Mouse (Mus musculus): ENCODE data around the gene Aff3. TPM values are rescaled to one million over a fixed set of nuclear protein-coding genes. Genes with fewer than 3 reads are reported as not detected.
A peak's percentile ranks its signal among the peaks of the same experiment; 100 is the strongest.

The Aff3 gene
- polyA plus RNA-seq, 1 experiment = not detected

DNA sequence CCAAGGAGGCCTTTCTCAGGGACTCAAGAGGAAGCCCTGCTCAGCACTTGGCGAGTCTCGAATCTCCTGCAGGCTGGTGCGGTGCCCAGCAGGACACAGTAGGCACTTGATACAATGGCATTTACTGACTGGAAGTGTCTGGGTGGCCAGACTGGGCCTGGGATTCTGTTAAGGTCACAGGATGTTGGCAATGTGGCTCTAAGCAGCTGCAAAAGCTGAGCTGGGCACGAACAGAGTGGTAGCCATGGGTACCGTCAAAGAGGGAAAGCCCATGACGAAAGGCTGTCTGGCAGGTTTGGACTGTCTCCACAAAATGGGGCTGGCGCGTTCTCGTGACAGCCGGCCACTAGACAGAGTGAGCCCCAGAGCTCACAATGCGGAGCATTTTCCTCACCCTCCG lies 214.1 kb downstream of the Aff3 start:
- TF ChIP-seq POLR2A (IDR thresholded peaks at IDR 0.05; ENCODE audit: insufficient read depth, low read depth, low read length) (no peak), CTCF (IDR thresholded peaks at IDR 0.05; ENCODE audit: insufficient read depth, low read depth, low read length) (no peak)
- H3K27ac ChIP-seq (ENCODE audit: insufficient read depth, low read depth, low read length) = no peak overlapping the region
- H3K4me1 ChIP-seq (ENCODE audit: control insufficient read depth, insufficient read depth, low read length) = peaks cover 10% of the 10 kb centered on the region
- H3K4me3 ChIP-seq (ENCODE audit: insufficient read depth, low read depth, low read length) = no peak overlapping the region
- 66% methylated on average over 12 of the region's 12 CpGs for WGBS

DNA sequence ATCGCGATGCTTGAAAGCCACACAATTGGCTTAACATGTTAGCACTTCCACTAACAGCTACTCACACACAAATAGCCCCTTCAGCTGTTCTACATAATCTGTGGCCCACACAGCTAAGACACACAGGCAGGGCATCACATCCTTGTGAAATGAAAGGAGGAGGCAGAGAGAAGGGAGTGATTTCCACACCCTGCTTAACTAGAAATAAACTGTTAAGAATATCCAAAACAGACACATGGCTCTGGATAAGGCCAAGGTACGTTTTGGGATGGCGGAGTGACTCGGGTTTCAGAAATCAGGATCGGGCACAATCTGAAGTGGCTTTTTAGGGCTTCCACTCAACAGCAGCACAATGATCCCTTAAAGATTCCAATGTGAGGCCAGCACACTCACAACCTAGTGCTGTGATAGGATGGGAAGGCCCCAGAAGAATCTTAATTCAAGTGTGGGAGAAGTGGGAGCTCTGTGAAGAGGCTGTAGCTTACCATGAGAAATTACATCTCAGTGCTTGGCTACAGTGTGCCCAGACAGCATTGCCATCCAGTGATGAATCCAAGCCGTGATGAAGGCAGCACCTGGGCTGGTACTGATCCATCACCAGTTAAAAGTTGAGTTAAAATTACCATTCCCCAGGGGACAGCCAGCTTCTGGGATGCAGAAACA lies 214.8 kb downstream of the Aff3 start:
- H3K27ac ChIP-seq (ENCODE audit: insufficient read depth, low read depth, low read length) = no peak overlapping the region

DNA sequence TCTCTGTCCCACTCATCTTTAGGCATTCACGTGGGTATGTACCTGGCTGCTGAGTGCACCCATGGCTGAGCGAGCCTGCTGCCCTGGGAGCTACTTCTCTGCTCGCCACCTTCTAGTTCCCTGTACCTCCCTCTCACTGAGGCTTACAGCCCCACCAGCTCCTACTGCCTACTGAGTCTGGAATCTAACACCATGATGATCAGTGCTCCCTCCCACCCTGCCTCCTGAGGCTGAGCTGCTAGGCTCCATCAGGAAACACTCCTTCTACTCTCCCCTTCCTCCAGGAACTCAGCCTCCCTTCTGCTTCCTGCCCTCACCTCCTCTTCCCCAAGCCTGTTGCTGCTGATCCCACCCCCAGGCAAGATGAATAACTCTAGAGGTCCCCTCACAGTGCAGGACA lies 215.9 kb downstream of the Aff3 start:
- peaks cover 10% of the 10 kb centered on the region for H3K4me1 ChIP-seq (ENCODE audit: control insufficient read depth, insufficient read depth, low read length)
- H3K4me3 ChIP-seq (ENCODE audit: insufficient read depth, low read depth, low read length) = no peak overlapping the region
- 86% methylated on average over 3 of the region's 3 CpGs for WGBS
- TF ChIP-seq POLR2A (IDR thresholded peaks at IDR 0.05; ENCODE audit: insufficient read depth, low read depth, low read length) (no peak), CTCF (IDR thresholded peaks at IDR 0.05; ENCODE audit: insufficient read depth, low read depth, low read length) (no peak)
- H3K27ac ChIP-seq (ENCODE audit: insufficient read depth, low read depth, low read length) = no peak overlapping the region

More for the DNA sequence above, 214.8 kb downstream of the Aff3 start:
- Histone ChIP-seq H3K4me1 (ENCODE audit: control insufficient read depth, insufficient read depth, low read length) (peaks cover 10% of the 10 kb centered on the region), H3K4me3 (ENCODE audit: insufficient read depth, low read depth, low read length) (no peak overlapping the region)
- WGBS = 69% methylated on average over 7 of the region's 7 CpGs
- no peak for TF ChIP-seq CTCF (IDR thresholded peaks at IDR 0.05; ENCODE audit: insufficient read depth, low read depth, low read length)
- TF ChIP-seq POLR2A (IDR thresholded peaks at IDR 0.05; ENCODE audit: insufficient read depth, low read depth, low read length) = no peak

DNA sequence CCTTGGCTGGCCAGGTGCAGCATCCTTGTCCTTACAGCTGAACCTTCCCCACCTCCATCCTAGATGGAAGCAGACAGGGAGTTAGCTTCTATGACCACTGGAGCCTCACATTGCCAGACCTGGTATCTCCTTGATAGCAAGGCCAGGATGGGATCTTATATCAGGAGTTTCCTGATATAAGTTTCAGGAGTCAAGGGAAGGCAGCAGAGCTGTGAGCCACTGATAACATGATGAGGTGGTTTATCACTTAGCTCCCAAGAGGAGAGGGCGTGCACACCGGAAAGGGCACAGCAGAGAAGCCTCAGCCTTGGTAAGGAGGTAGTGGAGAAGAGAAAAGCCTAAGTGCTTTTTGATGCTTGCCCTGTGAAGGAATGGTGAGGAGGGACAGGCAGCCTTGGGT lies 217.2 kb downstream of the Aff3 start:
- 97% methylated on average over 2 of the region's 2 CpGs for WGBS
- Histone ChIP-seq H3K4me1 (ENCODE audit: control insufficient read depth, insufficient read depth, low read length) (peaks cover 10% of the 10 kb centered on the region), H3K4me3 (ENCODE audit: insufficient read depth, low read depth, low read length) (no peak overlapping the region), H3K27ac (ENCODE audit: insufficient read depth, low read depth, low read length) (no peak overlapping the region)
- TF ChIP-seq POLR2A (IDR thresholded peaks at IDR 0.05; ENCODE audit: insufficient read depth, low read depth, low read length) (no peak), CTCF (IDR thresholded peaks at IDR 0.05; ENCODE audit: insufficient read depth, low read depth, low read length) (no peak)

DNA sequence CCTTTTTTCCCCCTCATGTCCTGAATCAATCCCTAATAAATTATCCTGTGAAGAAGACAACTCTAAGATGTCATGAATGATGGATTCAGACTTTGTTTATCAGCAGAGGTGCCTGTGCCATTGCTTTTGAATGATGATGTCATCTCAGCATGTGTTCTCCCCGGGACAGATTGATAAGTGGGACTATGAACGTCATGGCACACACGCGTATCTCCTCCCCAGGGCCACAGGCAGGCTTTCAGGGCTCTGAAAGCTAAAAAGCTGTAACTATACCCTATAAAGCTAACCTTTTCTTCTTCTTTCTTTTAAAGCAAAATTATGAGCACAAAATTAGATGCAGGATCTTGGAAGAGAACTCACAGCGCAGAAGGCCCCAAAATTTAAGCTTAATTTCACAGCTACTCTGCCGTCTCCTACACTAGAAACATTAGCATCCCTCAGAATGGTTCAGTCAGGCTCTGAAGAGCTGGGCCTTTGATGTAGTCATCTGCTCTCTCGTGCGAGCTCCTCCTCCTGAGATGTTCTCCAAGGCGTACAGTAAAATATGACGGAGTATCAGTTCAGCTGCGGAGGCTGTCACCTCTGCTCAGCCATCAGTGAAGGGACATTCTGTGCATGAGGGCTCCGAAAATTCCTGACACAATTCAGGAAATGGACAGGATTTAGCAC lies 218.5 kb downstream of the Aff3 start:
- Histone ChIP-seq H3K4me1 (ENCODE audit: control insufficient read depth, insufficient read depth, low read length) (peaks cover 10% of the 10 kb centered on the region), H3K4me3 (ENCODE audit: insufficient read depth, low read depth, low read length) (no peak overlapping the region), H3K27ac (ENCODE audit: insufficient read depth, low read depth, low read length) (no peak overlapping the region)
- 88% methylated on average over 12 of the region's 12 CpGs for WGBS
- TF ChIP-seq POLR2A (IDR thresholded peaks at IDR 0.05; ENCODE audit: insufficient read depth, low read depth, low read length) = no peak
- no peak for TF ChIP-seq CTCF (IDR thresholded peaks at IDR 0.05; ENCODE audit: insufficient read depth, low read depth, low read length)

DNA sequence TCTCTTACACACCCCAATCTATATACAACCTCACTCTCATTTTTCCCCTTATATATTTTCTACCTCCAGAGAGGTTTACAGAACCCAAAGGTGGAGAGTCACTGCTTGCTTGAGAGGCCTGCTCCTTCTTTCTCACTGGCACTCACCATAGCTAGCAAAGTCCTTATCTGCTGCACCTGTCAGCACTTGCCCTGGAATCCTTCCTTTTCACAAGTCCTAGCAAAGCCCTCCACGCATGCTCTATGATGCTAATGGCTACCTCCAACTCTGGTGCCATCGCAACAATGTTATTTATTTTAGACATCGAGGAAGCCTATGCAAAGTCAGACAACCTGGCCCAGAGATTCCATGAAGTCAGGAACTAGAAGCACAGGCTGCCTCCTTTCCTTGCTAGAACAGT lies 221.9 kb downstream of the Aff3 start:
- H3K4me3 ChIP-seq (ENCODE audit: insufficient read depth, low read depth, low read length) = no peak overlapping the region
- TF ChIP-seq POLR2A (IDR thresholded peaks at IDR 0.05; ENCODE audit: insufficient read depth, low read depth, low read length) (no peak), CTCF (IDR thresholded peaks at IDR 0.05; ENCODE audit: insufficient read depth, low read depth, low read length) (no peak)
- 95% methylated on average over 3 of the region's 3 CpGs for WGBS
- H3K27ac ChIP-seq (ENCODE audit: insufficient read depth, low read depth, low read length) = no peak overlapping the region
- H3K4me1 ChIP-seq (ENCODE audit: control insufficient read depth, insufficient read depth, low read length) = peaks cover 8% of the 10 kb centered on the region

DNA sequence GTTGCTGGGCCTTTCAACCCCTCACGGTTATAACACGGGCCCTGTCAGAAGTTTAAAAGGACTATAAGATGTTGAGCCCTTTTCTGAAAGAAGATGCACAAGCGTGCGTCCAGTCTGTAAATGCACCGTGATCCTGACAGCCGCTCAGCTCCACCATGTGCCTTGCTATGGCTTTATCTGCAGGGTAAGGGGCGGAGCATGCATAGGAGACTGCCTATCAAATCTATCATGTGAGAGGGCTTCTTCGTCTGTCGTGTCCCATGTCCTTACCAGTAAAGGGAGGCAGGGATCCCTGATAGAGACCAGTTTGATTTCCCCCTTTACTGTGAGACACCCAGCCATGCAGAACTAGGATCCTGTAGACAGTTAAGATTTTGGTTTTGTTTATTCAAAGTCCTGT lies 222.3 kb downstream of the Aff3 start:
- Histone ChIP-seq H3K4me3 (ENCODE audit: insufficient read depth, low read depth, low read length) (no peak overlapping the region), H3K27ac (ENCODE audit: insufficient read depth, low read depth, low read length) (0 out of 2 replicates have a peak overlapping the region, but pooled peaks have one; percentile 10), H3K4me1 (ENCODE audit: control insufficient read depth, insufficient read depth, low read length) (peaks cover 8% of the 10 kb centered on the region)
- 93% methylated on average over 9 of the region's 9 CpGs for WGBS
- TF ChIP-seq POLR2A (IDR thresholded peaks at IDR 0.05; ENCODE audit: insufficient read depth, low read depth, low read length) (no peak), CTCF (IDR thresholded peaks at IDR 0.05; ENCODE audit: insufficient read depth, low read depth, low read length) (no peak)

DNA sequence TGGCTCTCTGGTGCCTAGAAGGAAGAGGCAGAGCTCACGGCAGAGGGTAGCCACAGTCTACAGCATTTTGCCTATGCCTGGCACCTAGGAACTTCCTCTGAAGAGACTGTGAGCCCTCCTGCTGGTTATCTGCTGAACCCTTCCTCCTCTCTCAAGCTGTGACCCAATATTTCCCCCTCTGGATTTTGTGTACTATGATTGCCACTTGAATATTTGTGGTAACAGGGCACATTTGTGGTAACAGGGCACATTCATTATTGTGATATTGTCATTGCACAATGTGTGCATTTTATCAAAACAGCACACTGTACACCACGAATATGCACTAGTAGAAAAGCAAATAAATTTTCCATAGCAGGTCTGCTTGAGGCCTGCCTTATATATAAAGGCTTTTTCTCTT lies 223.0 kb downstream of the Aff3 start:
- WGBS = 65% methylated on average over 2 of the region's 2 CpGs
- Histone ChIP-seq H3K4me3 (ENCODE audit: insufficient read depth, low read depth, low read length) (no peak overlapping the region), H3K4me1 (ENCODE audit: control insufficient read depth, insufficient read depth, low read length) (peaks cover 8% of the 10 kb centered on the region), H3K27ac (ENCODE audit: insufficient read depth, low read depth, low read length) (no peak overlapping the region)
- no peak for TF ChIP-seq POLR2A (IDR thresholded peaks at IDR 0.05; ENCODE audit: insufficient read depth, low read depth, low read length)
- no peak for TF ChIP-seq CTCF (IDR thresholded peaks at IDR 0.05; ENCODE audit: insufficient read depth, low read depth, low read length)

DNA sequence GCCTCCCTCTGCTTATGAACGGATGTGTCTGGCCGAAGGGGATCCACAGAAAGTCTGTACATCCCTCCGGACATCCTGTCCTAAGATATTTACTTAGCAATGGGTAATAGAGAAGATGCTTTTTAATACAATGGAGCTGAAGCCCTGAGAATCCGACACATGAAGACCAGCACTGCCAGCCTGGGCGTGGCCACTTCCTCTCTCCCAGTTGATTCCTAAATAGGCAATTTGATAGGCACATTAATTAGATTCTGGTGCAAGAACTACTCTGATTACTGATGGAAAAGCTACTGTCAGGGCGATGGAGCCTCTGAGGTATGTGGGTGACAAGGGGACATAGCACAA lies 224.3 kb downstream of the Aff3 start:
- TF ChIP-seq CTCF (IDR thresholded peaks at IDR 0.05; ENCODE audit: insufficient read depth, low read depth, low read length) = no peak
- WGBS = 79% methylated on average over 6 of the region's 6 CpGs
- Histone ChIP-seq H3K4me1 (ENCODE audit: control insufficient read depth, insufficient read depth, low read length) (peaks cover 11% of the 10 kb centered on the region), H3K4me3 (ENCODE audit: insufficient read depth, low read depth, low read length) (no peak overlapping the region), H3K27ac (ENCODE audit: insufficient read depth, low read depth, low read length) (peak overlapping the region; percentile 6; the same call in 1 of the 2 replicates)
